Mouse (Mus musculus) adrenal gland, postnatal 4 days (tissue): ENCODE results near the gene Tfg. TPM values are rescaled to one million over a fixed set of nuclear protein-coding genes. Genes with fewer than 3 reads are reported as not detected.

Source experiments
- DNase-seq, 2 experiments: peaks; one replicate each; pipeline ENCODE4 v3.0.0; 2021 to 2022; ENCODE audit warnings: low spot score in 2 of 2, mixed read lengths in 2 of 2
- total RNA-seq, 2 experiments: library from RNA; stranded (reverse); gene quantifications; 2 replicates each; pipeline ENCODE4 v1.2.3; 2021

The Tfg gene
- total RNA-seq, 2 experiments from 2014 or later, result 71.2 to 78.4 TPM

- DNase-seq, result no peak
These were observed 70.7 kb downstream of the Tfg start for GRCm38 (mm10) chr16:56646382-56647172.

GRCm38 (mm10) chr16:56645251-56645650, 72.0 kb downstream of the Tfg start:
- no peak for DNase-seq

Other genes starting within 250 kb of the Tfg start
- gene Abi3bp, start 239.6 kb downstream of the Tfg start, total RNA-seq, result 10 to 100 TPM; 12.3 to 18.2 TPM
- gene Adgrg7, start 78.4 kb upstream of the Tfg start, total RNA-seq, result not detected
- 10 to 100 TPM in 1 of 2 experiments, 1 to 10 TPM in 1; 7.3 to 10.2 TPM for gene Tmem45a, start 168.7 kb upstream of the Tfg start, total RNA-seq
- gene Lnp1, start 210.6 kb upstream of the Tfg start, total RNA-seq, result not detected